Mouse (Mus musculus) limb, embryonic 15.5 days (tissue): ENCODE data around the gene Slc9a2. TPM values are rescaled to one million over a fixed set of nuclear protein-coding genes. Genes with fewer than 3 reads are reported as not detected.
"Not testable (repeated sequence)": the region's sequence is repeated elsewhere in the genome, so short reads cannot be mapped to it uniquely, and the experiment has no call there.

Source experiments
- ATAC-seq: fragments of 200-750 bp; cut with Nextera tagmentation; 2 replicates; pipeline ENCODE4 v1.8.0; 2017; ENCODE audit warnings: low read depth, moderate TSS enrichment; ENCODE audit not compliant: insufficient number of reproducible peaks, low FRiP score, low TSS enrichment
- H3K27ac ChIP-seq: fragments of 300-500 bp; sonication (generic); 2 replicates; pipeline ENCODE4 v1.5.1; 2015; ENCODE audit warnings: moderate library complexity, mild to moderate bottlenecking, inconsistent platforms
- H3K27me3 ChIP-seq: fragments of 300-500 bp; sonication (generic); 2 replicates; pipeline ENCODE4 v1.6.1; 2015; ENCODE audit warnings: inconsistent platforms
- H3K36me3 ChIP-seq: fragments of 300-500 bp; sonication (generic); 2 replicates; pipeline ENCODE4 v1.6.1; 2015; ENCODE audit warnings: inconsistent platforms
- H3K4me1 ChIP-seq: fragments of 300-500 bp; sonication (generic); 2 replicates; pipeline ENCODE4 v1.6.1; 2015; ENCODE audit warnings: inconsistent platforms
- H3K4me2 ChIP-seq: fragments of 300-500 bp; sonication (generic); 2 replicates; pipeline ENCODE4 v1.6.1; 2015; ENCODE audit warnings: mild to moderate bottlenecking, inconsistent platforms
- H3K4me3 ChIP-seq: fragments of 300-500 bp; sonication (generic); 2 replicates; pipeline ENCODE4 v1.5.1; 2015; ENCODE audit warnings: mild to moderate bottlenecking, inconsistent platforms
- H3K9ac ChIP-seq: fragments of 300-500 bp; sonication (generic); 2 replicates; pipeline ENCODE4 v1.6.1; 2015; ENCODE audit warnings: inconsistent platforms
- H3K9me3 ChIP-seq: fragments of 300-500 bp; sonication (generic); 2 replicates; pipeline ENCODE4 v1.6.1; 2016; ENCODE audit warnings: inconsistent platforms
- WGBS: fragments of 180-500 bp; shearing (Covaris S2); methylation state at CpG from one replicate; pipeline ENCODE4 v1.1.7; 2015; 5-methylcytosine and 5-hydroxymethylcytosine counted together
- polyA plus RNA-seq: library from polyadenylated mRNA; unstranded; fragments of >200 nt; fragmentation: Nextera tagmentation; extraction: Ambion mirVana; gene quantifications from 2 replicates; pipeline ENCODE4 v1.2.1, GENCODE M21; 2015

Gene Slc9a2
- polyA plus RNA-seq, 1 experiment from 2014 or later: 0.56 TPM

DNA sequence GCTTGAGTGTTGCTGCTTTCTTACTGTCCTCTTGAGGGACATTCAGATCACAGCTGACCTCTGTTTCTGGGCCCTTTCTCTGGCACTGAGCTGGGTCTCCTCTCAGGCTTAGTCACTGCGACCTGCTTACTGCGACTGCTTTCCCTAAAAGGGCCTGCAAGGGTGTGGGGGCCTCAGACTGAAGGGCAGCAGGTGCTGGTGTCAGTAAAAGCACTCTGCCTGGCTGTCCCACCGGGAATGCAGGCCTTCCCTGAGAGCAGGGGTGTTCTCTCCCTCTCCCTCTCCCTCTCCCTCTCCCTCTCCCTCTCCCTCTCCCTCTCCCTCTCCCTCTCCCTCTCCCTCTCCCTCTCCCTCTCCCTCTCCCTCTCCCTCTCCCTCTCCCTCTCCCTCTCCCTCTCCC, 12.9 kb upstream of the Slc9a2 start:
- 7% methylated on average over 3 of the region's 3 CpGs for WGBS
- H3K27ac ChIP-seq, ATAC-seq, H3K36me3 ChIP-seq, H3K9ac ChIP-seq, H3K27me3 ChIP-seq, H3K4me2 ChIP-seq, H3K4me1 ChIP-seq, H3K9me3 ChIP-seq, H3K4me3 ChIP-seq: not testable (repeated sequence)

DNA sequence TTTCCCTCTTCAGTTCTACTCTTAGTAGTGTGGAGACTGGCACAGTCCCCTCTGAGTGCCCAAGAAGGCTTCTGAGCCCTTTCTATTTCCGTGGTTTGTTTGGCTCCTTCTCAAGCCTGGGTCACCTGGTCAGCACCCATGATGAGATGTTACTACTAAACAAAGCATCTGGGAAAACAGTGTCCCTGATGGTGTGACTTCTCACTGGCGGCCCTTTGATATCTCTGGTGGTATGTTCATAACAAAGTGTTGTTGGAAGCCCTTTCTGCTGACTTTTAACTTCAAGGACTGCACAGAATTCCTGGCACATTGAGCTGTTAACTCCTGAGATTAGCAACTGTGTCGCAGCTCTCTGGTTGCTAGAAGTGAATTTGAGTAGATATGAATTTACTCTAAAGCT, 10.3 kb upstream of the Slc9a2 start:
- H3K9me3 ChIP-seq: no peaks in the 10 kb centered on the region
- no peak overlapping the region for H3K9ac ChIP-seq
- H3K4me3 ChIP-seq: no peak overlapping the region
- ATAC-seq: no peak
- H3K27ac ChIP-seq: no peak overlapping the region
- WGBS: 81% methylated on average over 3 of the region's 3 CpGs
- no peak overlapping the region for H3K4me2 ChIP-seq
- H3K27me3 ChIP-seq: no peaks in the 10 kb centered on the region
- H3K4me1 ChIP-seq: no peaks in the 10 kb centered on the region
- H3K36me3 ChIP-seq: no peaks in the 10 kb centered on the region

DNA sequence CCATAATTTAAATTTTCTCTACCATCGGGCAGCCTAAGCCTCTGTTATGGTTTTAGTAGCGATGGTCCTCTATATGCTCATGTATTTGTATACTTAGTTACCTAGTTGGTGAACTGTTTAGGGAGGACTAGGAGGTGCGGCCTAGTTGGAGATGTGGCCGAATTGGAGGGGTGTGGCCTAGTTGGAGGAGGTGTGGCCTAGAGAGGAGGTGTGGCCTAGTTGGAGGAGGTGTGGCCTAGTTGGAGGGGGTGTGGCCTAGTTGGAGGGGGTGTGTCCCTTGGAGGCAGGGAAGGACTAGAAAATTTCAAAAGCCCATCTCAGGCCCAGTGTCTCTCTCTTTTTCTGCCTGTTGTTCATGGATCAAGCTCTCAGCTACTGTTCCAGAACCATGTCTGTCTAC, 8.9 kb upstream of the Slc9a2 start:
- no peak overlapping the region for H3K9ac ChIP-seq
- H3K9me3 ChIP-seq: no peaks in the 10 kb centered on the region
- no peak overlapping the region for H3K4me2 ChIP-seq
- no peak overlapping the region for H3K4me3 ChIP-seq
- whole genome bisulfite sequencing: 88% methylated on average over 4 of the region's 4 CpGs
- no peak overlapping the region for H3K27ac ChIP-seq
- H3K4me1 ChIP-seq: no peaks in the 10 kb centered on the region
- H3K36me3 ChIP-seq: no peaks in the 10 kb centered on the region
- ATAC-seq: no peak
- H3K27me3 ChIP-seq: no peaks in the 10 kb centered on the region

DNA sequence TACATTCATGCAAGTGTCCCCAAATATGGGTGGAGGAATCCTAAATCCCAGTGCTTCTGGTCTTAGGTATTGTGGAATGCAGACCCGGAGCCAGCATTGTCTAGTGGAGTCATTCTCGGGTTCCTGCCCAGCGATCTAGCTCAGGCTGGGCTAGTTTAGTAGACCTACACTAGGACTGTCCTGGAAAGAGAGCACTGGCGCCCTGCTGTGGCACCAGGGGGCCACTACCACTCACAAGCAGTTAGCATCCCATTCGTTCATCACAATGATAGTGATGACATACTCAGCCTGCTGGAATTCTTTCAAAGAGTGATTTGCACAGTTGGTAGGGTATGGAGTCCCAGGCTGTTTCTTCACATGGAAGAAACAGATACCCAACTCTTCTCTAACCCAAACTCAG, 3.1 kb upstream of the Slc9a2 start:
- H3K27ac ChIP-seq: no peak overlapping the region
- H3K4me1 ChIP-seq: peaks cover 20% of the 10 kb centered on the region
- peaks cover 51% of the 10 kb centered on the region for H3K27me3 ChIP-seq
- no peak overlapping the region for H3K9ac ChIP-seq
- WGBS: 52% methylated on average over 5 of the region's 5 CpGs
- no peak for ATAC-seq
- H3K4me2 ChIP-seq: no peak overlapping the region
- no peaks in the 10 kb centered on the region for H3K36me3 ChIP-seq
- no peak overlapping the region for H3K4me3 ChIP-seq
- no peaks in the 10 kb centered on the region for H3K9me3 ChIP-seq

DNA sequence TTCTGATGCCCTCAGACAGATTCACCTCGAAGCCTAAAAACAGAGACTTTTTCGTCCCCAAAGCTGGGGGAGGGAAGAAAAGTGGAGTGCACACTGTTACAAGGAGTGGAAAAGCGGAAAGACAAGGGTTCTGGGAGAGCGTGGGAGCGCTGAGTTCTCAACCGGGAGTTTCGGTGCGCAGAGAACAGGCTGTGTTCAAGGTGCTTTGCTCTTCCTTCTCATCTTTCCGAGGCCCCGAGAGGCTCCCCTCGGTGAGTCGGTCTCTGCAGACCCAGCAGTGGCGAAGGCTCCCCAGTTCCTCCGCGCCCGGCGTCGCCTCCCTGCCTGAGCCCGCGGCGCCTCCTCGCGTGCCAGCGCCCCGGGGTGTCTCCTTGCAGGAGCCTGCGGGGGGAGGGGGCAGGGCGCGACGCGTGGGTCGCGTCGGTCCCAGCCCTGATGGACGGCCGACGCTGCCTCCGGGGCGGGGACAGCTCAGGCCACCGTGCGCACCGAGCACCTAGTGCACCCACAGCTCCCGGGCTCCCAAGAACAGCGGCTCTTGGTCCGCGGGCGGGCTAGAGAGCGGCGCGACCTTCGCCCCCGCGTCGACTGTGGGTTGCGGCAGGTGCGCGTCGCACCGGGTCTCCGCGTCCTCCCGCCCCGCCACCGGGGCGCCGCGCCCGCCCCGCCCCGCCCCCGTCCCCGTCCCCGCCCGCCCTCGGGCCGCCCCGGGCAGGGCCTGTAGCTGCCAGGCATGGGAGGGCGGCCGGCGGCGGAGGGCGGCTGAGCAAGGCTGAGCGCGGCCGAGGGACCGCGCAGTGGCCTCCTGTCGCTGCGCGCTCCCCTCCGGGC, 709 bp downstream of the Slc9a2 start:
- Histone ChIP-seq H3K27me3 (peaks cover 65% of the 10 kb centered on the region), H3K9ac (0 out of 2 replicates have a peak overlapping the region, but pooled peaks have one; percentile 10), H3K36me3 (no peaks in the 10 kb centered on the region), H3K9me3 (no peaks in the 10 kb centered on the region), H3K4me1 (peaks cover 20% of the 10 kb centered on the region), H3K4me3 (peak overlapping the region; percentile 58), H3K27ac (no peak overlapping the region), H3K4me2 (peak overlapping the region; percentile 100)
- peak; percentile 42; the same call in 1 of the 2 replicates for ATAC-seq
- under 1% methylated on average over 49 of the region's 90 CpGs for WGBS

DNA sequence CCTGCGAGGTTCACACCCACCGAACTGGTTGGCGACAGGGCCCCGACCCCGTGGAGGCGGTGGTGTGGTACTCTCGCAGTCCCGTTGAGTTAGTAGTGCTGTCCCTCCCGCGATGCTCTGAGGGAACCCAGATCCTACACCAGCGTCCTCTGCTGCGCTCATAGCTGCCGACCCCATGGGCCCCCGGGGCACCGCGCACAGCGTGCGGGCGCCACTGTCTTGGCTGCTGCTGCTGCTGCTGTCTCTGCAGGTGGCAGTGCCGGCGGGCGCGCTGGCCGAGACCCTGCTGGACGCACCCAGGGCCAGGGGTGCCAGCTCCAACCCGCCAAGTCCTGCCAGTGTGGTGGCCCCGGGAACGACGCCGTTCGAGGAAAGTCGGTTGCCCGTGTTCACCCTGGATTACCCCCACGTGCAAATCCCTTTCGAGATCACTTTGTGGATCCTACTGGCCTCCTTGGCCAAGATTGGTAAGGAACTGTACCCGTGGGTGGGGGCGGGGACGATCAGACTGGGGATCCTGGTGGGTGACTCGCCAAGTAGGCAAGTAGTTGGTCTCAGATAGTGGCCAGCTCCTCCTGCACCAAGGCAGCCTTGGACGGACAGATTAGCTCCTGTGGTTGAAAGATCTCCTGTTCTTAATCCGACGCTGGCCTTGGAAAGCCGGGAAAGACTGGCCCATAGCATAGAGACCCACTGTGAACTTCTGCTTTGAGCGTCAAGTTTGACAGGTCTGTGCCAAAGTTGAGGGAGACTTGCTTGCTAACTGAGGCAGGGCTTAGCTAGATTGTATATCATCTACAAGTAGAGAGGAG, 1.5 kb downstream of the Slc9a2 start:
- Histone ChIP-seq H3K9ac (no peak overlapping the region), H3K9me3 (no peaks in the 10 kb centered on the region), H3K27ac (no peak overlapping the region), H3K27me3 (peaks cover 65% of the 10 kb centered on the region), H3K4me2 (peak overlapping the region; percentile 100), H3K36me3 (no peaks in the 10 kb centered on the region), H3K4me1 (peaks cover 20% of the 10 kb centered on the region), H3K4me3 (peak overlapping the region; percentile 58)
- 0 out of 2 replicates have a peak, but pooled peaks have one; percentile 32 for ATAC-seq
- 5% methylated on average over 44 of the region's 44 CpGs for WGBS

DNA sequence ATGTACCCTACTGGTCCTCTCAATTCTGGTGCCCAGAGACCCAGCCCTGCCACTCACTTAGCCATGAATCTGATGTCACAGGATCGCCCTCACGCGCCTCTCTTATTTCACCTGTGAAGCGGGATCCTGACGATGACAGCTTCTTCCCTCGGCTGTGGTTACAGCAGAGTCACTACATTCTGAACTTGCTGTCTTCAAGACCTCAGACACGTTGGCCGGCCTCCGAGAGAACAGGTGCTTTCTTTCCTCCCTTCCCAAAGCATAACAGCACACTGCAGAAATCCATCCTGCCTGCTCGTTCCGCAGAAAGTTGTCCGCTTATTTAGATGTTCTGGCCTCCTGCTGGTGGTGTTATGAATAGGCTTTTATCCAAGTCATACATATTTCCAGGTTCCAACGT, 13.9 kb downstream of the Slc9a2 start:
- no peak overlapping the region for H3K4me3 ChIP-seq
- no peak overlapping the region for H3K9ac ChIP-seq
- no peaks in the 10 kb centered on the region for H3K27me3 ChIP-seq
- ATAC-seq: no peak
- H3K4me1 ChIP-seq: no peaks in the 10 kb centered on the region
- H3K9me3 ChIP-seq: no peaks in the 10 kb centered on the region
- no peak overlapping the region for H3K4me2 ChIP-seq
- no peaks in the 10 kb centered on the region for H3K36me3 ChIP-seq
- 84% methylated on average over 13 of the region's 13 CpGs for WGBS
- no peak overlapping the region for H3K27ac ChIP-seq

DNA sequence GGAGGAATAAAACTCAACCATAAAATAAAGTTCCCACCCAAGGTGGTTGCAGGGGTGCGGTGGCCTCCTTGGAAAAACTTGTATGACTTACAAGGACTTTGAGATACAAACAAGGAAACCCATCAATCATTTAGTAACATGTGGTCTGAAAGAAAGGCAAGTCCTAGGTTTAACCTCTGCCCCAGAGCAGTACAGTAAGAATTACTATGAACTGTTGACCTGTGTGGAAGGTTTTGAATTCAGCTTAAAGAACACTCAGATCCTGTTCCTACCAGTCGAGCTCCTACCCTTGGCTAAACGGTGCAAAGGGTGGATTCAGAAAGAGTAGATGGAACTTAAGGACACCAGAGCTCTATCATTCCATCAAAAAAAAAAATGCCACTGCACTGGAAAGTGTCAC, 16.1 kb downstream of the Slc9a2 start:
- 84% methylated on average over 3 of the region's 3 CpGs for WGBS
- H3K27ac ChIP-seq: no peak overlapping the region

DNA sequence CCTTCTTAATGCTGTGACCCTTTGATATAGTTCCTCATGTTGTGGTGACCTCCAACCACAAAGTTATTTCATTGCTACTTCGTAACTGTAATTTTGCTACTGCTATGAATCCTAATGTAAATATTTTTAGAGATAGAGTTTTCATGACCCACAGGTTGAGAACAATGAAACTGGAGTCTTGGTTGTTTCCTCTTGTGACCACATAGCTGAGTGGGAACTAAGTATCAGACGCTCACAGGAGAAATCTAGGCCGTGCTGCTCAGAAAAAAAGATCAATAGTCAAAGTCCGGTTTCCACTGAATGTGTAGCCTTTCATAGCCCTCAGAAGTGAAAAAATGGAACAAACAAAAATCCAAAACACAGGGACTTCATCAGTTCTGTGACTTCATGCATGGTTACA, 24.7 kb downstream of the Slc9a2 start:
- no peaks in the 10 kb centered on the region for H3K36me3 ChIP-seq
- H3K4me3 ChIP-seq: no peak overlapping the region
- H3K9me3 ChIP-seq: no peaks in the 10 kb centered on the region
- no peak overlapping the region for H3K4me2 ChIP-seq
- no peaks in the 10 kb centered on the region for H3K4me1 ChIP-seq
- no peak overlapping the region for H3K27ac ChIP-seq
- no peak for ATAC-seq
- H3K9ac ChIP-seq: no peak overlapping the region
- WGBS: 91% methylated on average over 4 of the region's 4 CpGs
- H3K27me3 ChIP-seq: no peaks in the 10 kb centered on the region

More for the DNA sequence above, 16.1 kb downstream of the Slc9a2 start:
- H3K9me3 ChIP-seq: no peaks in the 10 kb centered on the region
- ATAC-seq: no peak
- no peak overlapping the region for H3K4me3 ChIP-seq
- H3K27me3 ChIP-seq: no peaks in the 10 kb centered on the region
- no peaks in the 10 kb centered on the region for H3K36me3 ChIP-seq
- no peak overlapping the region for H3K9ac ChIP-seq
- no peak overlapping the region for H3K4me2 ChIP-seq
- no peaks in the 10 kb centered on the region for H3K4me1 ChIP-seq

DNA sequence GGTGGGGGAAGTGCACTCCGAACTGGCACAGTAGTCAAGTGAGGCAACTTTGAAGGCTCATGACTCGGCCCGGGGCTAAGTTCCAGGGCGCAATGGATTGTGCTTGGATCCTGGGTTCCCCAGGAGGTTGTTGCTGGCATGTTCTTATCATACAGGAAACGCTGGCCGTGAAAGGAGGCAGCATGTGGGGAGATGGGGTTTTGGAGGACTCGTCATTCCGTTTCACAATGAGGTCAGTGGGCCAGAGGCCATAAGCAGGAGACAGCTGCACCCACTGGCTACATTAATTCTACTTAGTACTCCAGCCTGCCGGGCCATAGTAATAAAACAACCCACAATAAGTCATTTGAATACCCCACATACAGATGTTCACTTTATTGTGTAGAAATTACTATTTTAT, 34.6 kb downstream of the Slc9a2 start:
- Histone ChIP-seq H3K4me2 (no peak overlapping the region), H3K9ac (no peak overlapping the region), H3K36me3 (no peaks in the 10 kb centered on the region), H3K27me3 (no peaks in the 10 kb centered on the region), H3K9me3 (no peaks in the 10 kb centered on the region), H3K27ac (no peak overlapping the region), H3K4me1 (no peaks in the 10 kb centered on the region), H3K4me3 (no peak overlapping the region)
- 72% methylated on average over 9 of the region's 9 CpGs for WGBS
- ATAC-seq: no peak

DNA sequence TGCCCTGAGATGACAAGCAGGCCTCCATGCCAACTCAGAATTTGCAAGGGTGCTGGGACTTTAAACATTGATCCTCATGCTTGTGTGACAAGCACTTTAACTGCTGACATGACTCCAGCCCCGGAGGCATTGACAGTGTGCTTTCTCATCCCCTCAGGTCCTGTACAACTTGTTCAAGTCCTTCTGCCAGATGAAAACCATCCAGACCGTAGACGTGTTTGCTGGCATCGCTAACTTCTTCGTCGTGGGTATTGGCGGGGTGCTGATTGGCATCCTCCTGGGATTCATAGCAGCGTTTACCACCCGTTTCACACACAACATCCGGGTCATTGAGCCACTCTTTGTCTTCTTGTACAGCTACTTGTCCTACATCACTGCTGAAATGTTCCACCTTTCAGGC, 45.7 kb downstream of the Slc9a2 start:
- Histone ChIP-seq H3K36me3 (no peaks in the 10 kb centered on the region), H3K27ac (no peak overlapping the region), H3K4me3 (no peak overlapping the region), H3K9me3 (no peaks in the 10 kb centered on the region), H3K9ac (no peak overlapping the region), H3K4me2 (no peak overlapping the region), H3K4me1 (no peaks in the 10 kb centered on the region), H3K27me3 (no peaks in the 10 kb centered on the region)
- 85% methylated on average over 10 of the region's 10 CpGs for WGBS
- ATAC-seq: no peak

DNA sequence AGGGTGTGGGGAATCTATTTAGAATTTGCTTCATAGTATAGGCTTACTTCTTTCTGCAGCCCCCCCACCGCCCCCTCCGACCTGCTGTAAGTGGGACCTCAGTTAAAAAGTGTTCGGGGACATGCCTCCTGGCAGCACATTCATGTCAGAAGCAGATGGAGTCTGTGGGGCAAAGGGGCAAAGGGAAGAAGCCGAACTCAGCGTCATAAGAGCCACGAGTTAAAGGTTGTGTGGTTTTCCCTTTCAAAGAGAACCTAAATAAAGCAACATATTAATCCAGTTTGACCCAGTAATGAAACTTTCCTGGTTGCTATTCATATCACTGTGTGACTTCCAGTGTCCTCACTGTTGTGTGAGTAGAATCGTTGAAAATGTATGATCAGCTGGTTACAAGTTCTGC, 47.0 kb downstream of the Slc9a2 start:
- H3K9ac ChIP-seq: no peak overlapping the region
- no peak for ATAC-seq
- WGBS: 79% methylated on average over 7 of the region's 7 CpGs

More for the DNA sequence above, 47.0 kb downstream of the Slc9a2 start:
- no peaks in the 10 kb centered on the region for H3K9me3 ChIP-seq
- no peaks in the 10 kb centered on the region for H3K4me1 ChIP-seq
- no peak overlapping the region for H3K4me2 ChIP-seq
- no peak overlapping the region for H3K27ac ChIP-seq
- H3K27me3 ChIP-seq: no peaks in the 10 kb centered on the region
- no peaks in the 10 kb centered on the region for H3K36me3 ChIP-seq
- no peak overlapping the region for H3K4me3 ChIP-seq
